Mouse (Mus musculus) cerebellum, adult 2 months (tissue): ENCODE results near the gene Rnf34.

Source experiments
- CTCF ChIP-seq: fragments of 200-500 bp; IDR thresholded peaks from 2 replicates; pipeline ENCODE4 v1.5.1; 2011; ENCODE audit warnings: low read depth, mild to moderate bottlenecking, control low read depth, low read length, moderate library complexity, borderline replicate concordance; ENCODE audit not compliant: insufficient read depth
- POLR2A ChIP-seq: fragments of 200-500 bp; IDR thresholded peaks from 2 replicates; pipeline ENCODE4 v1.6.1; 2011; ENCODE audit warnings: low read length, control low read depth, borderline replicate concordance; ENCODE audit not compliant: insufficient read depth

DNA sequence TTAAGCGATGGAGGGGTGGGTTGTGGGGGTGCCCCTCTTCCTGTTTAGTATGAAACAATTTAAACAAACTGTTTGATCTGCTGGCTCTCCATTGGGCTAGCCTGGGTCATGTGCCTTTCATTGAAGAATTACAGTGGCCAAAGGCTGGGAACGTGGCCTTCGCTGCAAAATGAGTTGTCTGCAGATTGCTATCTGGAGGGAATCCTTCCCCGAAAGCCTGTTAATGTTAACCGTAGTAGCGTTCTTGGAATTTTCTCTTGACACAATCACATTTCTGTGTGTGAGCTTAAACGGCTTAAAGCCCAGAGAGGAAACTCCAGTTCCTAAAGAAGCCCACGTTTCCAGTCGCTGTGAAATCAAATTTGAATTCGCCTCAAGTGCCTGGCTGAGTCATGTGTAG is 16.9 kb upstream of the Rnf34 start:
- TF ChIP-seq CTCF: no peak
- no peak for TF ChIP-seq POLR2A
